ENCODE assay signal across 18 mouse cellular contexts in the genomic region with DNA sequence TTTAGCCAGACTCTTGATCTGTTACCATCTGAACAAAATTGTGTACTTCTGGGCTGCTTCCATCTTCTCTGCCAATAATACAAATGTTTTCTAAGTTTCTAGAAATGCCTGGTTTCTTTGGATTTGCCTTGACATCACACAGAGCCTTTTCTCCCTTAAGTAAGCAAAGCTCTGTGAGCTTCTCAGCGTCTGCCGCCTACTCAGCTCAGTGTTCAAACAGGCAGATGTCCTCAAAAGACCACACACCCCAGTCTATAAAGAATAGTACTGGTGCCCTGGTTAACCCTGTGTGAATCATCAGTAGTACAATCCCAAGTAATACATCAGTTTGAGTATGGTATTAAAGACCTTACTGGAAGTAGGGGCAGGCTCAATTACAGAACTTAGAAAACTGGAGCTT.
"Had no signal": no experiment of that assay in that cellular context is flagged by ENCODE, and none has a peak within 500 bp of the region (broad histone marks: within the 10 kb centered on the region; RNA-seq: fewer than 3 reads in every experiment).

No protein-coding gene starts in this region.

- H3K27ac ChIP-seq: midbrain, embryonic 10.5 days; midbrain, embryonic 12.5 days; neural tube, embryonic 13.5 days; neural tube, embryonic 15.5 days had no signal

- H3K36me3 ChIP-seq: midbrain, embryonic 10.5 days; midbrain, embryonic 12.5 days; neural tube, embryonic 13.5 days; neural tube, embryonic 15.5 days had no signal

- H3K27me3 ChIP-seq: midbrain, embryonic 12.5 days; neural tube, embryonic 13.5 days; neural tube, embryonic 15.5 days had no signal

- H3K4me2 ChIP-seq: lung, embryonic 14.5 days; midbrain, embryonic 12.5 days; neural tube, embryonic 13.5 days; neural tube, embryonic 15.5 days had no signal

- ATAC-seq: midbrain, embryonic 16.5 days had no signal

- H3K9ac ChIP-seq: lung, embryonic 14.5 days; midbrain, embryonic 12.5 days; neural tube, embryonic 13.5 days; neural tube, embryonic 15.5 days had no signal

- H3K4me1 ChIP-seq: midbrain, embryonic 10.5 days; midbrain, embryonic 12.5 days; neural tube, embryonic 13.5 days; neural tube, embryonic 15.5 days had no signal

- H3K4me3 ChIP-seq: midbrain, embryonic 10.5 days; midbrain, embryonic 12.5 days; myocyte; neural tube, embryonic 13.5 days; neural tube, embryonic 15.5 days had no signal

- H3K9me3 ChIP-seq: midbrain, embryonic 10.5 days; midbrain, embryonic 12.5 days; neural tube, embryonic 13.5 days; neural tube, embryonic 15.5 days had no signal

- DNase-seq: lung, adult 18-20 months; lung, embryonic 14.5 days; lung, postnatal 10 days; lung, postnatal 4 days; midbrain, embryonic 14.5 days; retina, postnatal 1 day; right cerebral cortex, postnatal 25 days; right cerebral cortex, postnatal 4 days; spleen, adult 18-20 months; thymus, adult 18-20 months; thymus, postnatal 14 days; thymus, postnatal 36 days had no signal
